Mouse (Mus musculus): ENCODE measurements around the gene Ltb4r1.

Ltb4r1 gene

GRCm38 (mm10) chr14:55765696-55766095, at the start of gene Ltb4r1:
Ltb4r1 (plus strand) TSS chr14:55765962.
- DNase-seq (ENCODE audit: low spot score), result no peak

- no peak for DNase-seq (ENCODE audit: low spot score)
Observed at GRCm38 (mm10) chr14:55716271-55716670, 49.5 kb upstream of the Ltb4r1 start.

GRCm38 (mm10) chr14:55716884-55717283, 48.9 kb upstream of the Ltb4r1 start:
- no peak for DNase-seq (ENCODE audit: low spot score)

- no peak for DNase-seq (ENCODE audit: low spot score)
Observed at GRCm38 (mm10) chr14:55719737-55720136, 46.0 kb upstream of the Ltb4r1 start.

GRCm38 (mm10) chr14:55720666-55721065, 45.1 kb upstream of the Ltb4r1 start:
- no peak for DNase-seq (ENCODE audit: low spot score)

GRCm38 (mm10) chr14:55721076-55721475, 44.7 kb upstream of the Ltb4r1 start:
- DNase-seq (ENCODE audit: low spot score), result no peak

GRCm38 (mm10) chr14:55721700-55722437, 43.9 kb upstream of the Ltb4r1 start, which contains the start of gene Rabggta:
Rabggta (minus strand) TSS chr14:55722263.
- peak; percentile 93 for DNase-seq (ENCODE audit: low spot score)

- no peak for DNase-seq (ENCODE audit: low spot score)
Observed at GRCm38 (mm10) chr14:55722438-55722945, 43.3 kb upstream of the Ltb4r1 start.

GRCm38 (mm10) chr14:55723433-55723832, 42.3 kb upstream of the Ltb4r1 start:
- no peak for DNase-seq (ENCODE audit: low spot score)

GRCm38 (mm10) chr14:55724411-55724871, 41.3 kb upstream of the Ltb4r1 start:
- DNase-seq (ENCODE audit: low spot score), result no peak

GRCm38 (mm10) chr14:55726261-55726660, 39.5 kb upstream of the Ltb4r1 start:
- no peak for DNase-seq (ENCODE audit: low spot score)

GRCm38 (mm10) chr14:55727889-55728685, 37.7 kb upstream of the Ltb4r1 start:
- DNase-seq (ENCODE audit: low spot score), result no peak

GRCm38 (mm10) chr14:55730116-55730515, 35.6 kb upstream of the Ltb4r1 start:
- no peak for DNase-seq (ENCODE audit: low spot score)

- no peak for DNase-seq (ENCODE audit: low spot score)
Observed at GRCm38 (mm10) chr14:55730531-55731032, 35.2 kb upstream of the Ltb4r1 start.

- DNase-seq (ENCODE audit: low spot score), result no peak
Observed at GRCm38 (mm10) chr14:55733889-55734288, 31.9 kb upstream of the Ltb4r1 start.

- DNase-seq (ENCODE audit: low spot score), result no peak
Observed at GRCm38 (mm10) chr14:55734869-55735268, 30.9 kb upstream of the Ltb4r1 start.

- DNase-seq (ENCODE audit: low spot score), result no peak
Observed at GRCm38 (mm10) chr14:55735334-55735733, 30.4 kb upstream of the Ltb4r1 start.

GRCm38 (mm10) chr14:55735758-55736157, 30.0 kb upstream of the Ltb4r1 start:
- DNase-seq (ENCODE audit: low spot score), result no peak

GRCm38 (mm10) chr14:55737086-55737687, 28.6 kb upstream of the Ltb4r1 start:
- no peak for DNase-seq (ENCODE audit: low spot score)

GRCm38 (mm10) chr14:55743711-55744110, 22.1 kb upstream of the Ltb4r1 start:
- peak; percentile 69 for DNase-seq (ENCODE audit: low spot score)

GRCm38 (mm10) chr14:55745180-55745860, 20.4 kb upstream of the Ltb4r1 start, which contains the start of the genes Dhrs1 and Nop9:
Dhrs1 (minus strand) TSS chr14:55745690.
Nop9 (plus strand) TSS chr14:55745693.
- peak; percentile 90 for DNase-seq (ENCODE audit: low spot score)

GRCm38 (mm10) chr14:55745861-55746237, 19.9 kb upstream of the Ltb4r1 start:
- no peak for DNase-seq (ENCODE audit: low spot score)
